Mouse (Mus musculus): ENCODE measurements at regions not wholly inside any gene's neighbourhood (a gene's known extent, or its start where the extent isn't known, plus 50 kb on each side); places are given as distances from the start of the nearest gene placed in this dataset.
A peak's percentile ranks its signal among the peaks of the same experiment; 100 is the strongest.

- no peak for DNase-seq
Measured at GRCm38 (mm10) chr13:84878178-84878849, 310.9 kb upstream of the Ccnh start.

GRCm38 (mm10) chr13:84905347-84905981 lies 283.7 kb upstream of the Ccnh start:
- no peak for DNase-seq

- no peak for DNase-seq
Measured at GRCm38 (mm10) chr13:84905994-84906393, 283.2 kb upstream of the Ccnh start.

DNA sequence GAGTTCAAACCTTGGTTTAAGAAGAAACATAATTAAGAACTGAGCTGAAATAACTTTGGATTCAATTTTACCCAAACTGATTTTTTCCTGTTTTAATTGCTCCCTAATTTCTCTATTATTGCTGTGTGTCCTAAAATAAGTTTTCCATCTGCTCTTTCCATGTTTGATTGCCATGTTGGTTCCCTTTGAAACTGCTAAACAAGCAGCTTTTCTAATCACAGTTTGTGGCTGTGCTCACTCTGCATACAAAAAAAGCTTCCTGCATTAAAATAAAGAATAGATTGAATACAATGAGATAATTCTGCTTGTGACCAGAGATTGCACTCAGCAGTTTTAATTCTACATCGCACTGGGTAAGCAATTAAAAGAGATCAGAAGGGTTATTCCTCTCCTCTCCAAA lies 257.9 kb upstream of the Ccnh start:
- DNase-seq = peak; percentile 54

DNA sequence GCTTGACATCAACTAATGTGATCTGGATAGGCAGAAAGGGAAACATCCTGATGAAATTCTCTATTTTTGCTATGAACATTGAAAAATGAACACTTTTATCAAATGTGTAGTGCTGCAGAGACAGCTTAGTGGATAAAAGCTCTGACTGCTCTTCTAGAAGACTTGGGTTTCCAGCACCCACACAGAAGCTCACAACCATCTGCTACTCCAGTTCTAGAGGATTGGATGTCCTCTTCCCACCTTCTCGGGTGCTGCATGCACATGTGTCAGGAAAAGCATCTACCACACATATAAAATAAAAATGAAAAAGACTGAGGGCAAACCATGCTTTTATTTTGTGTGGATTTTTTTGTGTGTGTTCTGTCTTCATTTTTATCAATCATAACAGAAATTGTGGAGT lies 253.6 kb upstream of the Ccnh start:
- peak; percentile 56 for DNase-seq

DNA sequence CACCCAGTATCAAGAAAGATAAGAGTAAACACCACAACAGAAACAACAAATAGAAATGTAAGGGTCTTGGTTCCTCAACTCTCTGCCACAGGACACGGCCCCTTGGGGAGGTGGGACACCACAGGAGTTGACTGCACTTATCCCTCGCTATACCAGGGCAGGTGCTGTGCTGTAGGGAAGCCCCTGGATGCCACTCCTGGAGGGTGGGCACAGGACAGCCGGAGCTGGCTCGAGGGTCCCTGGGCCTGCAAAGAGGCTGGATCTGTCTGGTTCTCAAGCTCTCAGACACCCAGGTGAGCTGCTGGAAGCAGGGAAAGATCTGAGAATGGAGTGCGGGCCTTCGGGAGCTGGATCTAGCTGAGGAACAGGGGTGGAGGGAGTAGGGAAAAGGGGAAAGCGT lies 249.5 kb upstream of the Ccnh start:
- no peak for DNase-seq

GRCm38 (mm10) chr13:84940936-84941335 lies 248.3 kb upstream of the Ccnh start:
- DNase-seq = no peak

DNA sequence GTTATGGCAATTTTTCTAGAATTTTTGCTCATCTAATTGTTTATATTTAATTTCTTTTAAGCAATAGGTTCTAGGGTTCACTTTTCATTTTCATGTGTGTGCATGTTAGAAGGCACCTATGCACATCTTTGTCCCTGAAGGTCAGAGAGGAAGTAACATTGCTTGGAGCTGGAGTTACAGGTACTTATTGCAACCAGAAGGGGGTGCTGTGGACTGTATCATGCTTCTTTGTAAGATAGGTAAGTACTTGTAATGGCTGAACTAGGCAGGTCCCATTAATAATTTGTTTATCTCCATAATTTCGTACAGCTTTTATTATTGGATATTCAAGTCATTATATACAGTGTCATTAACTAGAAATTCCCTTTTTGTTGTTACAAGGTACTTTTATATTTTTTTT lies 238.3 kb upstream of the Ccnh start:
- no peak for DNase-seq

GRCm38 (mm10) chr13:84953161-84953560 lies 236.0 kb upstream of the Ccnh start:
- peak; percentile 70 for DNase-seq

DNA sequence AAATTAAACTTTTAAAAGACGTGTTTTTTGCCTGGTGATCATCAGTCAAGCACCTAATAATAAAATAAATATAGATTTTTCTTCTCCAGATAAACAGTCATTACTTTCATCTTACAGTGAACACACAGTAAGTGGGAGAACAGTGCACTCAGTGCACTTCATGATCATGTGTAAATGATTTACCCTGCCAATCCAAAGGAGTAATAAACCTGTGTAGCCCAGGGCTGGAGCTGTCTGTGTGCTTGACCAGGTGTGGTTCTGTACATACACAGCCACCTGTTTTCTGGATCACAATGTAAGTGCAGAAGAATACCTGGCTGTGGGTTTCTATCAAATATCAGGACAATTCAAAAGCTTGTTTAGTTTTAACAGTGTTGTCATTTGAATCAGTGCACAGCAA lies 235.4 kb upstream of the Ccnh start:
- DNase-seq = no peak

GRCm38 (mm10) chr13:84968943-84969342 lies 220.3 kb upstream of the Ccnh start:
- DNase-seq = no peak

Measured in layer of hippocampus, adult 9-11 months (tissue).